Mouse (Mus musculus) kidney, adult 9 months (tissue): ENCODE measurements at regions not wholly inside any gene's neighbourhood (a gene's known extent, or its start where the extent isn't known, plus 50 kb on each side); places are given as distances from the start of the nearest gene placed in this dataset.

ENCODE experiments used
- DNase-seq: peaks from one replicate; pipeline ENCODE4 v3.0.0; 2022

DNA sequence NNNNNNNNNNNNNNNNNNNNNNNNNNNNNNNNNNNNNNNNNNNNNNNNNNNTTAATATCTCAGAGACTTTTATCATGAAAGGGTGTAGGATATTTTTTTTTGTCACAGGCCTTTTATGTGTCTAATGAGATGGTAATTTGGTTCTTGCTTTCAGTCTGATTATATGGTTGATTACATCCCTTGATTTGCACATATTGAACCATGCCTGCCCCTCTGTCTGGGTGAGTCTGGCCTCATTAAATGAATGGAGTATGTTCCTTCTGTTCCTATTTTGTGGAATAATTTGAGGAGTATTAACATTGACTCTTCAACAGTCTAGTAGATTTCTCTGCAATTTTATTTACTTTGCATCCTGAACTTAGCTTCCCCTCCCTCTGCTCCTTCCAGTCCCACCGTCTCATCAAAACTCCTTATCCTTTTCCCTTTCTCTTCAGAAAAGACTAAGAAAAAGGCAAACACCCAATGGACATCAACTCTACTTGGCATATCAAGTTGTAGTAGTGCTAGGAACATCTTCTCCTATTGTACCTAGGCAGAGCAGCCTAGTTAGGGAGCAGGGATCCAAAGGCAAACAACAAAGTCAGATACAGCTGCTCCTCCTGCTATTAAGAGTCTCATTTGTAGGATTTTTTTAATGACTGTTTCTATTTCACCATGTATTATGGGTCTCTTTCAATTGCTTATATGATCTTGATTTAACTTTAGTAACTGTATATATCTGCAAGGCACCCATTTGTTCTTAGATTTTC lies 1185.0 kb upstream of the Cdh7 start:
- no peak for DNase-seq

DNA sequence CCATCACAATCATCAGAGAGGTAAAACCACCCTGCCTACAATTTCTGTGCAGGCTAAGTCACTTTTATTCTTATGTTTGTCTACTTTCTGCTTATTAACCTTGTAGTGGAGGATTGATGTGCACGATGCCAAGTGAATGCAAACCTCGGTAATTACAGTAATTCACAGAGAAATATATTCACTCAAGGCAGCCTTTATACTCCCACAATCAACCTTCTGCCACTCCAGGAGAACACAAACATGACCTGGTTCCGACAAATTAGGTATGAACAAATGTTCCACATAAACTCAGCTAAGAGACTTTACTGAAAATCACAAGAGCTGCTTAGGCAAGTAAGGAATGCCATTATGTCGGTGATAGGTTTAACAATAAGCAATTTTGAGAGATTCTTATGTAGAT lies 1182.1 kb upstream of the Cdh7 start:
- DNase-seq, result no peak

DNA sequence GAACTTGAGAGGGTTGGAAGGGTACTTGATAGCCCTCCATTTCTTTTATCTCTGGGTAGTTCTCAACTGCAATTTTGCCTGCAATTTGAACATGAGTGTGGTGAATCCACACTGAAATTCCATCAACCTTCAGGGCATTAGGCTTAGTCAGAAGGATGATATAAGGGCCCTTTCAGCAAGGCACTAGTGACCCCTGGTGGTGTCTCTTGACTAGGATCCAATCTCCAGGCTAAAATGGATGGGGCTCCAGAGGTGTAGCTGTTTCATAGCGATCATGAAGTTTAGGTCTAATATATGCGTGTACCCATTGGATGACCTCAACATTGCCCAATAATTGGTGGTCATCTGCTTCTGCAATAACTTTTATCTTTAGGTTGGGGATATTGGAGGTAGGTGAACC lies 1155.0 kb upstream of the Cdh7 start:
- peak; percentile 5 for DNase-seq
